Mouse (Mus musculus) CD4-positive, CD25-positive, alpha-beta regulatory T cell, adult 2 months (primary cell): ENCODE results near the gene Nup210.
"Not testable (repeated sequence)": the region's sequence is repeated elsewhere in the genome, so short reads cannot be mapped to it uniquely, and the experiment has no call there.

Experiments
- DNase-seq: peaks from one replicate; pipeline ENCODE4 v3.0.0-alpha.2; 2012; ENCODE audit warnings: low read depth, low spot score

Gene Nup210

GRCm38 (mm10) chr6:91105400-91106129 lies 11.1 kb downstream of the Nup210 start:
- peak; percentile 71 for DNase-seq

- DNase-seq, result peak; percentile 49
Measured at GRCm38 (mm10) chr6:91104765-91105399, 11.7 kb downstream of the Nup210 start.

- not testable (repeated sequence) for DNase-seq
Measured at GRCm38 (mm10) chr6:91103421-91103820, 13.2 kb downstream of the Nup210 start.

- DNase-seq, result no peak
Measured at GRCm38 (mm10) chr6:91100621-91101020, 16.0 kb downstream of the Nup210 start.

GRCm38 (mm10) chr6:91097879-91098278 lies 18.8 kb downstream of the Nup210 start:
- DNase-seq, result no peak

- no peak for DNase-seq
Measured at GRCm38 (mm10) chr6:91095072-91095601, 21.5 kb downstream of the Nup210 start.

- no peak for DNase-seq
Measured at GRCm38 (mm10) chr6:91092216-91092899, 24.3 kb downstream of the Nup210 start.

GRCm38 (mm10) chr6:91085114-91085892 lies 31.3 kb downstream of the Nup210 start:
- DNase-seq, result peak; percentile 72

- no peak for DNase-seq
Measured at GRCm38 (mm10) chr6:91080033-91080432, 36.6 kb downstream of the Nup210 start.

- no peak for DNase-seq
Measured at GRCm38 (mm10) chr6:91076249-91076648, 40.4 kb downstream of the Nup210 start.

- no peak for DNase-seq
Measured at GRCm38 (mm10) chr6:91068511-91068910, 48.1 kb downstream of the Nup210 start.

GRCm38 (mm10) chr6:91067048-91067447 lies 49.6 kb downstream of the Nup210 start:
- no peak for DNase-seq

- DNase-seq, result no peak
Measured at GRCm38 (mm10) chr6:91061296-91061695, 55.3 kb downstream of the Nup210 start.

- peak; percentile 70 for DNase-seq
Measured at GRCm38 (mm10) chr6:91059711-91060110, 56.9 kb downstream of the Nup210 start.

GRCm38 (mm10) chr6:91057989-91058388 lies 58.6 kb downstream of the Nup210 start:
- no peak for DNase-seq

- no peak for DNase-seq
Measured at GRCm38 (mm10) chr6:91056348-91056747, 60.3 kb downstream of the Nup210 start.

GRCm38 (mm10) chr6:91052572-91052971 lies 64.1 kb downstream of the Nup210 start:
- DNase-seq, result no peak

- no peak for DNase-seq
Measured at GRCm38 (mm10) chr6:91048019-91048418, 68.6 kb downstream of the Nup210 start.

GRCm38 (mm10) chr6:91047434-91047833 lies 69.2 kb downstream of the Nup210 start:
- DNase-seq, result no peak

- no peak for DNase-seq
Measured at GRCm38 (mm10) chr6:91046184-91046583, 70.4 kb downstream of the Nup210 start.

GRCm38 (mm10) chr6:91044628-91045331 lies 71.8 kb downstream of the Nup210 start:
- no peak for DNase-seq
